Mouse (Mus musculus) neural tube, embryonic 15.5 days (tissue): ENCODE measurements around the gene Limch1. TPM values are rescaled to one million over a fixed set of nuclear protein-coding genes. Genes with fewer than 3 reads are reported as not detected.

Source experiments
- ATAC-seq: fragments of 200-750 bp; cut with Nextera tagmentation; 2 replicates; pipeline ENCODE4 v1.8.0; 2017; ENCODE audit warnings: mild to moderate bottlenecking, moderate TSS enrichment, moderate library complexity; ENCODE audit not compliant: low FRiP score
- H3K27ac ChIP-seq: fragments of 300-500 bp; sonication (generic); replicated peaks from 2 replicates; pipeline ENCODE4 v1.5.1; 2015; ENCODE audit warnings: mild to moderate bottlenecking, inconsistent platforms
- H3K27me3 ChIP-seq: fragments of 300-500 bp; sonication (generic); replicated peaks from 2 replicates; pipeline ENCODE4 v1.6.1; 2015; ENCODE audit warnings: inconsistent platforms
- H3K36me3 ChIP-seq: fragments of 300-500 bp; sonication (generic); 2 replicates; pipeline ENCODE4 v1.6.1; 2015; ENCODE audit warnings: inconsistent platforms
- H3K4me1 ChIP-seq: fragments of 300-500 bp; sonication (generic); 2 replicates; pipeline ENCODE4 v1.6.1; 2015; ENCODE audit warnings: inconsistent platforms
- H3K4me2 ChIP-seq: fragments of 300-500 bp; sonication (generic); 2 replicates; pipeline ENCODE4 v1.6.1; 2015; ENCODE audit warnings: inconsistent platforms, mild to moderate bottlenecking, moderate library complexity
- H3K4me3 ChIP-seq: fragments of 300-500 bp; sonication (generic); replicated peaks from 2 replicates; pipeline ENCODE4 v1.5.1; 2015; ENCODE audit warnings: mild to moderate bottlenecking, inconsistent platforms
- H3K9ac ChIP-seq: fragments of 300-500 bp; sonication (generic); replicated peaks from 2 replicates; pipeline ENCODE4 v1.6.1; 2015; ENCODE audit warnings: mild to moderate bottlenecking, inconsistent platforms
- H3K9me3 ChIP-seq: fragments of 300-500 bp; sonication (generic); replicated peaks from 2 replicates; pipeline ENCODE4 v1.6.1; 2016; ENCODE audit warnings: inconsistent platforms
- WGBS: fragments of 180-500 bp; shearing (Covaris S2); methylation state at CpG from one replicate; pipeline ENCODE4 v1.1.7; 2015; ENCODE audit warnings: mixed read lengths; 5-methylcytosine and 5-hydroxymethylcytosine counted together
- polyA plus RNA-seq: library from polyadenylated mRNA; unstranded; fragments of >200 nt; fragmentation: Nextera tagmentation; extraction: Ambion mirVana; gene quantifications from 2 replicates; pipeline ENCODE4 v1.2.1, GENCODE M21; 2015

The Limch1 gene
- polyA plus RNA-seq, 1 experiment from 2014 or later, result 63.7 TPM

DNA sequence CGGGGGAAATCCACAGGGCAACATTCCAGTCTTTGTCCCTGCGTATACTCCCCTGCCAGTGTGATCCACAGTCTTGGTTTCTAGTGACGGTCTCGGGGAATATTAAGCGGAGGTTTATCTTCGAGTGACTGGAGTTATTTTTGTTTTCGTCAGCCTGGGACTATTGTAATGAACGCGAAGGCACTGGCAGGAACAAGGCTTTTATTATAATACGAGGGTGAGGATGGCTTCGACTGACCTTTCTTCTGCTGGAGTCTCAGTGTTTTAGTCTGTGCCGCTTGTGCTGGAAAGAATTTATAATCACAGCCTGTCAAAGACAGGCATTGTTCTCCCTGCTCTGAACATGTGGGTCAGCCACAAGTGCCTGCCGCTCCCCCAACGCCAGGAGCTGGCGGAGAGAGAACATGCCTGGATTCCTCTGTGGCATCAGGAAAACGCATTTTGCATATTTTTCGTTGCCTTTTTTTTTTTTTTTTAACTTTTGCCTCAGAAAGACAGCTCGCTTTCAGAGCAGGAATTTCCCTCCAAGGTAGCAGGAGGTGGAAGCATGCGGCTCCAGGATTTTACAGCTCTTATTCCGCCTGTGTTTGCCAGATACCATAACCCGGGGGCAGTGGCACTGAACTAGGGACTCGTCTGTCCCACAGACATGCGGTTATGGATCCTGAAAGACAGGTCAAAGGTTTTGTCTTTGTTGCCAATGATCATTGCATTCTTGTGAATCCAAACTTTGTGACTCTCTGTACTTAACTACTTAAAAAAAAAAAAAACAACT, 222.6 kb downstream of the Limch1 start:
- Histone ChIP-seq H3K27ac (peak overlapping the region; percentile 62), H3K27me3 (no peaks in the 10 kb centered on the region), H3K4me2 (peak overlapping the region; percentile 54), H3K36me3 (no peaks in the 10 kb centered on the region), H3K9ac (0 out of 2 replicates have a peak overlapping the region, but pooled peaks have one; percentile 1), H3K4me3 (peak overlapping the region; percentile 25), H3K9me3 (no peaks in the 10 kb centered on the region), H3K4me1 (peaks cover 32% of the 10 kb centered on the region)
- 5% methylated on average over 23 of the region's 23 CpGs for WGBS
- ATAC-seq, result peak; percentile 39; the same call in 1 of the 2 replicates

DNA sequence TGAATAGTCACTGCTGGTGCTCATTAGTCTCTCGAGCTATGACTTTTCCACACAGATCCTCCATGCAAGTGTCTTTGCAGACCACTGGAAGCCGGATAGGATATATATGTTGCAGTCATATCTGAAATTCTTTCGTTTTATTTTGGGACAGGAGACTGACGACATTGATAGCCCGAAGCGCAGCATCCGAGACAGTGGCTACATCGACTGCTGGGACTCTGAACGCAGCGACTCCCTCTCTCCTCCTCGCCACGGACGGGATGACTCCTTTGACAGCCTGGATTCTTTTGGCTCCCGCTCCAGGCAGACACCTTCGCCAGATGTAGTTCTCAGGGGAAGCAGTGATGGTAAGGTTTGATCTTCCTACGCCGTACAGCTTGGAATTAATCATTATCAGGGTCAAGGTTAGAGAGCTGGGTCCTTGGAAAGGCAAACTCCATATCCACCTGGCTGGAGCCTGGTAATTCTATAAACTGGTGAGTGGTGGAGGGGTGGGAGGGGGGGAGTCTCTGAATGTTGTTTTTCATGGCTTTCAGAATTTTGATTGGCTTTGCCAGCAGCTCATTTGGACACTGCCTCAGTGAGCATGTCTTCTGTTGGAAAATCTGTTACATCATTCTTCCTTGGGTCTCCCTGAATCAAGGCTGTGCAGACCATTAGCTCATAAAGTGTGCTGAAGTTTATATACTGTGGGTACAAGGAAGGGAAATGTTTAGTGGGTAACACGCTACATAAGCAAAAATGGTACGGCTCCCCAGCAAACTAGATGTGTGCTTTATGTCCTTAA, 223.5 kb downstream of the Limch1 start:
- 45% methylated on average over 19 of the region's 19 CpGs for WGBS
- Histone ChIP-seq H3K9me3 (no peaks in the 10 kb centered on the region), H3K27me3 (no peaks in the 10 kb centered on the region), H3K9ac (no peak overlapping the region), H3K4me2 (peak overlapping the region; percentile 54), H3K36me3 (no peaks in the 10 kb centered on the region), H3K27ac (peak overlapping the region; percentile 62; the same call in 1 of the 2 replicates), H3K4me1 (peaks cover 30% of the 10 kb centered on the region), H3K4me3 (peak overlapping the region; percentile 25)
- ATAC-seq, result no peak

GRCm38 (mm10) chr5:66975621-66976020, 230.0 kb downstream of the Limch1 start:
- no peak overlapping the region for H3K4me2 ChIP-seq
- H3K36me3 ChIP-seq, result peaks cover 8% of the 10 kb centered on the region; the same call in 1 of the 2 replicates
- H3K4me3 ChIP-seq, result no peak overlapping the region
- no peak for ATAC-seq
- no peaks in the 10 kb centered on the region for H3K9me3 ChIP-seq
- WGBS, result 85% methylated on average over 8 of the region's 8 CpGs
- H3K9ac ChIP-seq, result no peak overlapping the region
- no peak overlapping the region for H3K27ac ChIP-seq
- peaks cover 8% of the 10 kb centered on the region; the same call in 1 of the 2 replicates for H3K4me1 ChIP-seq
- no peaks in the 10 kb centered on the region for H3K27me3 ChIP-seq

DNA sequence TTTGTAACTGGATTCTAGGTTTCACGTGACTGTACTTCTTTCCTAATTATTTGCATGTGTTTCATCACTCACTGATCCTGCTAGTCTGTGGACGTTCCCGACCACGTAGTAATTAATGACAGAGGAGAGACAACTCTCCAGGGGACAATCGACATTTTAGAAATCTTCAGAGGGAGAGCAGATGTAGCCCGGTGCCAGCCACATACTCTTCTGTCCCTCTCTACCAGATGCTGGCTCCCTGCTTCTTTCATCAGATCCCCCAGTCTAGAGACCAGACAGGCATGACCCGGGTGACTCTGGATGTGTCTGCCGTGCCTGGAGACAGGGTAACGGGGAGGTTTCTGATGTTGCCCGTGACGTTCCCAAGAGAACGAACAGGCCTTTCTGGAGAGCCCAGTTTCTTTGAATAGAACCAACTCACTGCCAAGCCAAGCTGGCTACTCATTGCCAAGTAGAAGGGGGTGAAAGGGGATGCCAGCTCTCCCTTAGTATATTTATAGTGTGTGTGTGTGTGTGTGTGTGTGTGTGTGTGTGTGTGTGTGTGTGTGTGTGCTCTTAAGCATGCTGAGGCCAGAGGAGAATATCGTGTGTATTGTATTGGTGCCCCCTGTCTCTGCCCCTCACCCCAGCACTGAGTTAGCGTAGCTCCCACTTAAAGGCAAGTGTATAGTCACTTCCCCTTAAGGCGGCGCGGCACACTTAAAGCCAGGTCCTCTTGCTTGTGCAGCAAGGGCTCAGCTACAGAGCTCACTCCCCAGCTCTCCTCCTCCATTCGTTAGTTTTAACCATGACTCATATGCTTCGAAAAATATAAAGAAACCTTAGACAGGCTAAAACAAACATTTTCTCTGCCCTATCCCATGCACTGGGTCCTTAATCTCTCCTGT, 233.9 kb downstream of the Limch1 start:
- peak; percentile 83 for ATAC-seq
- H3K27ac ChIP-seq, result peak overlapping the region; percentile 66

GRCm38 (mm10) chr5:66980862-66981261, 235.2 kb downstream of the Limch1 start:
- no peaks in the 10 kb centered on the region for H3K9me3 ChIP-seq
- WGBS, result 74% methylated on average over 4 of the region's 4 CpGs
- no peak overlapping the region for H3K4me2 ChIP-seq
- H3K9ac ChIP-seq, result no peak overlapping the region
- no peak overlapping the region for H3K27ac ChIP-seq
- peaks cover 21% of the 10 kb centered on the region for H3K4me1 ChIP-seq
- no peaks in the 10 kb centered on the region for H3K27me3 ChIP-seq
- H3K4me3 ChIP-seq, result no peak overlapping the region
- no peaks in the 10 kb centered on the region for H3K36me3 ChIP-seq
- no peak for ATAC-seq

More for the DNA sequence above, 233.9 kb downstream of the Limch1 start:
- Histone ChIP-seq H3K36me3 (peaks cover 6% of the 10 kb centered on the region; the same call in 1 of the 2 replicates), H3K9ac (no peak overlapping the region), H3K27me3 (no peaks in the 10 kb centered on the region), H3K4me2 (no peak overlapping the region; the same call in 1 of the 2 replicates), H3K9me3 (no peaks in the 10 kb centered on the region), H3K4me3 (no peak overlapping the region), H3K4me1 (peaks cover 17% of the 10 kb centered on the region)
- 39% methylated on average over 19 of the region's 19 CpGs for WGBS

DNA sequence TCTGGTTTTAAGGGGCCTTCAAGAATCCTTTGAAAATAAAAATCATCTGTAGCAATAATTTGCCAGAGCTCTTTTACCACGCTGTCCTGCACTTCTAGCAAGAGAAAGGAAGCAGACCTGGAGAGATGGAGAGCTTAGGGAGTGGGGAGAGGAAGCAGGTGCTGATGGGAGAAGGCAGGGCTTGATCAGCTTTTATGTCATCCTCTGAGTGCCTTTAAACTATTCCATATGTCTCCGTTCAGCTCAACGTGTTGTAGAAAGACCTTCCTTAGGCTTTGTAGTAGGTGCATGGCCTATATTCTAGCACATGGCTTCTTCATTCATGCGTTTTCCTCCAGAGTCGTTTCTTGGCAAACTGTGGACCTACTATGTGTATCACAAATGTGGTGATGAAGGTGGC, 237.5 kb downstream of the Limch1 start:
- 85% methylated on average over 5 of the region's 5 CpGs for WGBS
- H3K27me3 ChIP-seq, result no peaks in the 10 kb centered on the region
- no peaks in the 10 kb centered on the region for H3K36me3 ChIP-seq
- ATAC-seq, result no peak
- H3K9me3 ChIP-seq, result no peaks in the 10 kb centered on the region
- no peak overlapping the region for H3K4me2 ChIP-seq
- H3K4me1 ChIP-seq, result peaks cover 21% of the 10 kb centered on the region
- no peak overlapping the region for H3K4me3 ChIP-seq
- no peak overlapping the region for H3K27ac ChIP-seq
- no peak overlapping the region for H3K9ac ChIP-seq

- no peak for ATAC-seq
- 67% methylated on average over 4 of the region's 4 CpGs for WGBS
- Histone ChIP-seq H3K4me2 (no peak overlapping the region), H3K27ac (no peak overlapping the region), H3K9ac (no peak overlapping the region), H3K4me3 (no peak overlapping the region), H3K27me3 (no peaks in the 10 kb centered on the region), H3K9me3 (no peaks in the 10 kb centered on the region), H3K36me3 (no peaks in the 10 kb centered on the region), H3K4me1 (peaks cover 14% of the 10 kb centered on the region)
Measured at GRCm38 (mm10) chr5:66988926-66989325, 243.3 kb downstream of the Limch1 start.

DNA sequence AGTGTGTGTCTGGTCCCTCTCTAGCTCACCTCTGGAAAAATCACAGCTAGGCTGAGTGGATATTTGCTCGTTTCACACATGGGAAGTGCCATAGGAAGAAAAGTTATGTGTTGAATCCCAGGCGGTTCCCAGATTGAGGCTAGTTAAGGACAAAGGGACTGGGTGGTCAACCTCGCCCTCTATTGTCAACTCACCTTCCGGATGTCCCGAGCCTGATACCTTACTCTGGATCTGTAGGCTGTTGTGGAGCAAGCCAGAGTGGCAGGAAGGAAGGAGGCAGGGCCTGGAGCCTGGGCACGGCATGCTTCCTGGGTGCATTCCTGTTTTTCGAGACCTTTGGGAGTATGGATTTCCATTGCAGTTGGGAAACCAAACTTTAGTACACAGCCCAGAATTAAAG, 243.9 kb downstream of the Limch1 start:
- Histone ChIP-seq H3K4me3 (no peak overlapping the region), H3K27ac (no peak overlapping the region), H3K4me1 (peaks cover 9% of the 10 kb centered on the region), H3K27me3 (no peaks in the 10 kb centered on the region), H3K9me3 (no peaks in the 10 kb centered on the region), H3K4me2 (no peak overlapping the region), H3K36me3 (no peaks in the 10 kb centered on the region), H3K9ac (no peak overlapping the region)
- ATAC-seq, result no peak
- 89% methylated on average over 7 of the region's 7 CpGs for WGBS

DNA sequence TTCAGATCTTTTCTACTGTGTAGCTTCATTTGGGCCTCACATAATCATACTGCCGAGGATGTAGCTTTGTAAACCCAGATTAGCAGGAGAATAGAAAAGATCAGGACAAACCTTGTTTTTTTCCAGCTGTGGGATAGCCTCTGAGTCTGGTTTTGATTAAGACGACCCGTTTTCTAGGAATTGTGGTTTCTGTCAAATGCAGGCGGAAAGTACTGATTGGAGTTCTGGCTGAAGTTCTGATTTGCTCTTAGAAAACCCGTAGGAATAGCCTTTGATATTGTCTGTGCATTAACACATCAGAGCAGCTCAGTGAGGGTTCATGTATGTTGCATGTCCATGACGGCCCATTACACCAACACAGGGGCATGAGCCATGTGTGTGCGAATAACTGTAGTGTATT, 246.8 kb downstream of the Limch1 start:
- ATAC-seq, result no peak
- peaks cover 19% of the 10 kb centered on the region for H3K4me1 ChIP-seq
- H3K9me3 ChIP-seq, result no peaks in the 10 kb centered on the region
- H3K36me3 ChIP-seq, result no peaks in the 10 kb centered on the region
- no peak overlapping the region for H3K4me2 ChIP-seq
- H3K27me3 ChIP-seq, result no peaks in the 10 kb centered on the region
- H3K27ac ChIP-seq, result no peak overlapping the region
- H3K4me3 ChIP-seq, result no peak overlapping the region
- 84% methylated on average over 7 of the region's 7 CpGs for WGBS
- H3K9ac ChIP-seq, result no peak overlapping the region

- Histone ChIP-seq H3K27ac (no peak overlapping the region), H3K4me1 (peaks cover 25% of the 10 kb centered on the region), H3K36me3 (no peaks in the 10 kb centered on the region), H3K4me2 (no peak overlapping the region), H3K4me3 (no peak overlapping the region), H3K27me3 (no peaks in the 10 kb centered on the region), H3K9me3 (no peaks in the 10 kb centered on the region), H3K9ac (no peak overlapping the region)
- WGBS, result 39% methylated on average over 11 of the region's 11 CpGs
- ATAC-seq, result no peak
Measured at GRCm38 (mm10) chr5:66993076-66993475, 247.4 kb downstream of the Limch1 start.

GRCm38 (mm10) chr5:66996124-66996523, 250.5 kb downstream of the Limch1 start:
- WGBS, result 16% methylated on average over 3 of the region's 3 CpGs
- H3K27me3 ChIP-seq, result no peaks in the 10 kb centered on the region
- H3K36me3 ChIP-seq, result no peaks in the 10 kb centered on the region
- no peak overlapping the region for H3K4me3 ChIP-seq
- H3K4me2 ChIP-seq, result no peak overlapping the region
- no peak overlapping the region for H3K9ac ChIP-seq
- no peaks in the 10 kb centered on the region for H3K9me3 ChIP-seq
- H3K27ac ChIP-seq, result no peak overlapping the region
- peaks cover 26% of the 10 kb centered on the region for H3K4me1 ChIP-seq
- no peak for ATAC-seq
